Mouse (Mus musculus): ENCODE data around the gene Rap1gds1. TPM values are rescaled to one million over a fixed set of nuclear protein-coding genes. Genes with fewer than 3 reads are reported as not detected.

Rap1gds1 gene
- total RNA-seq (2023): 78.1 TPM

GRCm38 (mm10) chr3:139074484-139075211, at the start of gene Rap1gds1:
Gene Rap1gds1 (minus strand): TSS chr3:139075201.

Other genes starting within 250 kb of the Rap1gds1 start
- gene Stpg2, start 130.5 kb upstream of the Rap1gds1 start, total RNA-seq (2023): 0.27 TPM

Data from CD4-positive naive resting alpha-beta T cell, adult 57 days (primary cell).